Mouse (Mus musculus): ENCODE measurements around the gene Ncapd3.

Gene Ncapd3

DNA sequence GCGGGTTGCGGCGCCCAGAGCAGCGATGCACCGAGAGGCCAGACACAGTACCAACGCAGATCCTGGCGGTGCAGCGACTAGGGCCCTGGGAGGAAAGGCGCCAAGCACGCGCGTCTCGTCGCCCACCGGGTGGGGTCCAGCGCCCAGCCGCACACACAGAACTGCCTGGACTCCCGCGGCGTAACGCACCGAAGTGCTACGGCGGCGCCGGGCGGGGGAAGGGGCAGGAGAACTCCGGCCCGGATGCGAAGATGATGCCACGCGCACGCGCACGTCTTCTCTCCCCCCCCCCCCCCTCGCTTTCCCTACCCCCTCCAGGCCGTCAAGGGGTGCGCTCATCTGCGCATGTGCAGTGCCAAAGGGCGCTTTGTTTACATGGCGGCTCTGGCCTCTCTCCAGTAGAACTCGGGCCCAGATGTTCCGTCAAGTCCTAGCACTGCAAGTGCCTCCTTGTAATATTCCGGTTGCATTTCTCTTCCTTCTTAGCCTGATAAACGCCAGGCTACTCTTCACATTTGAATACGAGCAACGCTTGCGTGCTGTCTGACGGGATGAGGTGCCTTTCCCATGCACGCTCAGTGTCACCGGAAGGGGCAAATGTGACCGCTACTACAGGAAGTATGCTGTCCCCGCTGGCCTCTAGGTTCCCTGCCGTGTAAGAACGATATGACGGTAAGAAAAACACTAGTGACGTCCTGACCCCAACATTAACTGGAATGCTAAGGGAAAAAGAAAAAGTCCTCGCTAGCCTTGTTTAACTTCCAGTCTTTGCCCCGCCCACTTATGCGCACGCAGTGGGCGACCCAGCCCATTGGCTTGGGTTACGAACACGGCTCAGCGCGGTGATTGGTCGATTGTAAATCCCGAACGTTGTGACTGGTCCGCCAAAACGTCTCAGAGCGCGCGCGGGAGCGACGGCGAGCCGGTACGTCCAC is at the start of gene Ncapd3, which contains the start of gene Vps26b:
Gene Ncapd3 (plus strand): TSS at position 348 of the 935 bp plus-strand sequence.
Gene Vps26b (minus strand): TSS at position 238 of the 935 bp plus-strand sequence.
- H3K27me3 ChIP-seq (ENCODE audit: control insufficient read depth, insufficient read depth, low read length, poor library complexity, severe bottlenecking) = no peaks in the 10 kb centered on the region
- no peaks in the 10 kb centered on the region for H3K36me3 ChIP-seq (ENCODE audit: control insufficient read depth, insufficient read depth, low read length, poor library complexity, severe bottlenecking)
- peak; percentile 95 for DNase-seq (ENCODE audit: low read depth, low spot score)

DNA sequence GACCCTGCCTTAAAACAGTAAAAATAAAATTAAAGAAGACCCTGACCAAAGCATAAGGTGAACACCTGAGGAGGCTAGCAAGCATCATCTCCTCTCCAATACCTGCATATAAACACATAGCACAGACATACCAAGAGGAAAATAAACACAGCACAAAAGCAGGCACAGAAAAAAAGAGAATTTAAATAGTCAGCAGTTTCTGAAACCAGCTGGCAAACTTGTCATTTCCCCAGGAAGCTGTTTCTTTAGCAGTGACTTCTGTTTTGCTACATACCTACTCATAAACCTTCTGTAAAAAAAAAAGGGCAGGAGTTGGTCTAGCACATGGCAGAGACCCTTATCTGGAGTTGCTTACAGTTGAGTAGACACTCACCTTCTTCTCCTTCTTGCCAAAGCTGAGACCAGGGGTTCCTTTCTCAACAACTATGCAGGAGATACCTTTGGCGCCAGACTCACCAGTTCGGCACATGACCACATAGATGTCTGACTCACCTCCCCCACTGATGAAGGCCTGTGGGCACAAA is 44.8 kb upstream of the Ncapd3 start:
- no peak for DNase-seq (ENCODE audit: low read depth, low spot score)
- no peaks in the 10 kb centered on the region for H3K36me3 ChIP-seq (ENCODE audit: control insufficient read depth, insufficient read depth, low read length, poor library complexity, severe bottlenecking)
- H3K27me3 ChIP-seq (ENCODE audit: control insufficient read depth, insufficient read depth, low read length, poor library complexity, severe bottlenecking) = no peaks in the 10 kb centered on the region; the same call in 1 of the 2 replicates

- no peak for DNase-seq (ENCODE audit: low read depth, low spot score)
- Histone ChIP-seq H3K36me3 (ENCODE audit: control insufficient read depth, insufficient read depth, low read length, poor library complexity, severe bottlenecking) (no peaks in the 10 kb centered on the region), H3K27me3 (ENCODE audit: control insufficient read depth, insufficient read depth, low read length, poor library complexity, severe bottlenecking) (no peaks in the 10 kb centered on the region; the same call in 1 of the 2 replicates)
Observed at GRCm38 (mm10) chr9:26985668-26986277, 44.2 kb upstream of the Ncapd3 start.

- no peak for DNase-seq (ENCODE audit: low read depth, low spot score)
- Histone ChIP-seq H3K27me3 (ENCODE audit: control insufficient read depth, insufficient read depth, low read length, poor library complexity, severe bottlenecking) (no peaks in the 10 kb centered on the region), H3K36me3 (ENCODE audit: control insufficient read depth, insufficient read depth, low read length, poor library complexity, severe bottlenecking) (no peaks in the 10 kb centered on the region)
Observed at GRCm38 (mm10) chr9:26990181-26990580, 39.8 kb upstream of the Ncapd3 start.

GRCm38 (mm10) chr9:26993118-26993517 is 36.9 kb upstream of the Ncapd3 start:
- Histone ChIP-seq H3K36me3 (ENCODE audit: control insufficient read depth, insufficient read depth, low read length, poor library complexity, severe bottlenecking) (no peaks in the 10 kb centered on the region), H3K27me3 (ENCODE audit: control insufficient read depth, insufficient read depth, low read length, poor library complexity, severe bottlenecking) (no peaks in the 10 kb centered on the region)
- no peak for DNase-seq (ENCODE audit: low read depth, low spot score)

- Histone ChIP-seq H3K36me3 (ENCODE audit: control insufficient read depth, insufficient read depth, low read length, poor library complexity, severe bottlenecking) (no peaks in the 10 kb centered on the region), H3K27me3 (ENCODE audit: control insufficient read depth, insufficient read depth, low read length, poor library complexity, severe bottlenecking) (no peaks in the 10 kb centered on the region)
- no peak for DNase-seq (ENCODE audit: low read depth, low spot score)
Observed at GRCm38 (mm10) chr9:26993900-26994299, 36.1 kb upstream of the Ncapd3 start.

DNA sequence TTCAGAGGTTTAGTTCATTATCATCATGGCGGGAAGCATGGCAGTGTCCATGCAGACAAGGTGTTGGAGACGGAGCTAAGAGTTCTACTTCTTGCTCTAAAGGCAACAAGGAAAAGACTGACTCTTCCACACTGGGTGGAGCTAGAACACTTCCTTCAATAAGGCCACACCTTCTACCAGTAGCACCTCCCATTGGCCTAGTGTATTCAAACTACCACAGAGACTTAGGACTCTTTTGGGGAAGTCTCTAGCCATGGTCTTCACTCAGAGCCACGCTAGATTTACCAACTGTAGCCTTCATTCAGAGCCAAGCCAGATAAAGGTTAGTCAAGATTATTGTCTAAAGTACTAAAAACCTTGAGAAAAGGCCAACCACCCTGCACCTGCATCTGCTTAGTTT is 32.9 kb upstream of the Ncapd3 start:
- Histone ChIP-seq H3K36me3 (ENCODE audit: control insufficient read depth, insufficient read depth, low read length, poor library complexity, severe bottlenecking) (no peaks in the 10 kb centered on the region), H3K27me3 (ENCODE audit: control insufficient read depth, insufficient read depth, low read length, poor library complexity, severe bottlenecking) (no peaks in the 10 kb centered on the region)
- peak; percentile 36 for DNase-seq (ENCODE audit: low read depth, low spot score)

DNA sequence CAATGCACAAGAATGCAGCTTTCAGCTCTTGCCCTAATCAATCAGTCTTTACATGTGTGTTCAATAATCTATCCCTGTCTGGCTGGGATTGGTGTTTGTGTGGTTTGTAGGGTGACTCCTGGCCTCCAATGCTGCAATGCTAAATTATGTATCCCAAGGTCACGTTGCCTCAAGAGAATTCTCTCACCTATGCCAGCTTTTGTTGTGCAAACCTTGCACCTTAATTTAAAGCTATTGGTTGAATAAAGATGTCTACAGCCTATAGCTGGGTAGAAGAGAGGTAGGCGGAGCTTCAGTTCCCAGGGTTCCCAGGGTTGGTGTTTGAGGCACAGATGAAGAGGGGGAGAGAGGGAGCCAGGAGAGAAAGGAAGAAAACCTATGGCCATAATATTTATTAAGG is 32.5 kb upstream of the Ncapd3 start:
- DNase-seq (ENCODE audit: low read depth, low spot score) = no peak
- H3K27me3 ChIP-seq (ENCODE audit: control insufficient read depth, insufficient read depth, low read length, poor library complexity, severe bottlenecking) = no peaks in the 10 kb centered on the region

GRCm38 (mm10) chr9:26998669-26999460 is 31.1 kb upstream of the Ncapd3 start:
- H3K36me3 ChIP-seq (ENCODE audit: control insufficient read depth, insufficient read depth, low read length, poor library complexity, severe bottlenecking) = no peaks in the 10 kb centered on the region
- no peaks in the 10 kb centered on the region for H3K27me3 ChIP-seq (ENCODE audit: control insufficient read depth, insufficient read depth, low read length, poor library complexity, severe bottlenecking)
- DNase-seq (ENCODE audit: low read depth, low spot score) = no peak

More for the DNA sequence above, 32.5 kb upstream of the Ncapd3 start:
- H3K36me3 ChIP-seq (ENCODE audit: control insufficient read depth, insufficient read depth, low read length, poor library complexity, severe bottlenecking) = no peaks in the 10 kb centered on the region

DNA sequence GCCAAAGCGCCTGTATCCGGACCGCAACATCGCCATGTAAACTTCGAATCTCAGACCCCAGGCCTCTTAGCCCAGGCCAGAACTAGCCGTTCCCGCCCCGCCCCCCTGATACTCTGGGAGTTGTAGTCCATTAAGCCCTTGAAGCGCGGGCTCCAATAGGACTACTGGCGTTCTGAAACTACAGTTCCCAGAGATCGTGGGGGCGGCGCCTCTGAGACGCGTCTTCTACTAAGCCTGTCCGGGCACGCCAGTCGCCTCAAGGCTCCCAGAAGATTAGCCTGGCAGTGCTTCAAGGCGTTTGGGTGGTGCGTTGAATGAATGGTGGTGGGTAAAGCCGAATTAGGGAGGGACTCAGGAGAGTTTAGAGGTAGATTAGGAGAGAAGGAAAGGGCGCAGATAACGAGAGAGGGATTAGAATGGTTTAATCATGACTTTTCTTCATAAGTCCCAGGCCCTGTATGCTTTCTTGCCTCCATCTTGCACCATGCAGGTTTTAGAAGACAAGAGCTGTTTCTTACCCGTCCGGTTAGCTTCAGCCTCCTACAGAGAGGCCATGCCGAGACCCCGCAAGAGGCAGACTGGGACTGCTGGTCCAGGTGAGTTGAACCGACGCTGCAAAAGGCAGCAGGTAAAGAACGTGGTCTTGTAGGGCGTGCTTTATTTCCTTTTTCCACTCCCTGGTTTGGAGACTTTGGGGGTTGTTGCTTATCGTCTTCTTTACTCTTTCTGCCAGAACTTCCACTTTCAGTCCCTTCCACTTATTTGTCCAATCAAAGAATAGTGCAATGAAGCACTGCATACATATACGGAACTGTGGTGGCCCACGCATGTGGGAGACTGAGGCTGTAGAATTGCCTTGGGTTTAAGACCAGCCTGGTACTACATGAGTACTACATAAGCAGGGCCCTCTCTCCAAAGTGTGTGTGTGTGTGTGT is 30.2 kb upstream of the Ncapd3 start, which contains the start of the genes Acad8 and Thyn1:
Gene Acad8 (minus strand): TSS at position 106 of the 935 bp plus-strand sequence.
Gene Thyn1 (plus strand): TSS at position 250 of the 935 bp plus-strand sequence.
- peak; percentile 93 for DNase-seq (ENCODE audit: low read depth, low spot score)
- Histone ChIP-seq H3K36me3 (ENCODE audit: control insufficient read depth, insufficient read depth, low read length, poor library complexity, severe bottlenecking) (no peaks in the 10 kb centered on the region), H3K27me3 (ENCODE audit: control insufficient read depth, insufficient read depth, low read length, poor library complexity, severe bottlenecking) (no peaks in the 10 kb centered on the region)

GRCm38 (mm10) chr9:27005231-27005630 is 24.7 kb upstream of the Ncapd3 start:
- no peak for DNase-seq (ENCODE audit: low read depth, low spot score)
- Histone ChIP-seq H3K27me3 (ENCODE audit: control insufficient read depth, insufficient read depth, low read length, poor library complexity, severe bottlenecking) (no peaks in the 10 kb centered on the region), H3K36me3 (ENCODE audit: control insufficient read depth, insufficient read depth, low read length, poor library complexity, severe bottlenecking) (no peaks in the 10 kb centered on the region)

DNA sequence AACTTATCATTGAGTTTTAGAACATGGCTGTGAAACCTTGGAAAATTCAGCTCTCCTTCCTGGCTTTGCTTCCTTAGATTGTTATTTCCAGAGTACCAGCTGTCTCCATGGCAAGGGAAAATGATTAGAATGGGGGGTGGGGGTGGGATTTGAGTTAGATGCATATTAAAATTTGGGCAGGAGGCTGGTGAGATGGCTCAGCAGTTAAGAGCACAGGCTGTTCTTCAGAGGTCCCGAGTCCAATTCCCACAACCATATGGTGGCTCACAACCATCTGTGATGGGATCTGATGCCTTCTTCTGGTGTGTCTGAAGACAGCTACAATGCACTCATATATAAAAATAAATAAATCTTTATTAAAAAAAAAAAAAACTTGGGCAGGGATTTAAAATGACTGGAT is 24.0 kb upstream of the Ncapd3 start:
- DNase-seq (ENCODE audit: low read depth, low spot score) = no peak
- Histone ChIP-seq H3K36me3 (ENCODE audit: control insufficient read depth, insufficient read depth, low read length, poor library complexity, severe bottlenecking) (no peaks in the 10 kb centered on the region), H3K27me3 (ENCODE audit: control insufficient read depth, insufficient read depth, low read length, poor library complexity, severe bottlenecking) (no peaks in the 10 kb centered on the region)

- no peak for DNase-seq (ENCODE audit: low read depth, low spot score)
- Histone ChIP-seq H3K36me3 (ENCODE audit: control insufficient read depth, insufficient read depth, low read length, poor library complexity, severe bottlenecking) (no peaks in the 10 kb centered on the region), H3K27me3 (ENCODE audit: control insufficient read depth, insufficient read depth, low read length, poor library complexity, severe bottlenecking) (no peaks in the 10 kb centered on the region)
Observed at GRCm38 (mm10) chr9:27006866-27007265, 23.1 kb upstream of the Ncapd3 start.
